Mouse (Mus musculus): ENCODE results near the gene Slc35c2. TPM values are rescaled to one million over a fixed set of nuclear protein-coding genes. Genes with fewer than 3 reads are reported as not detected.
A peak's percentile ranks its signal among the peaks of the same experiment; 100 is the strongest.

Gene Slc35c2
- total RNA-seq, 4 experiments from 2014 or later: 56.7 to 62.1 (median 58.3) TPM

GRCm38 (mm10) chr2:165238416-165239145, 49.1 kb downstream of the Slc35c2 start:
- peak; percentile 17 for DNase-seq

- DNase-seq: peak; percentile 29
These were observed 52.9 kb downstream of the Slc35c2 start, which contains the start of gene Cdh22 for GRCm38 (mm10) chr2:165234613-165235291. TSS of gene Cdh22 (minus strand) at chr2:165234853.

DNA sequence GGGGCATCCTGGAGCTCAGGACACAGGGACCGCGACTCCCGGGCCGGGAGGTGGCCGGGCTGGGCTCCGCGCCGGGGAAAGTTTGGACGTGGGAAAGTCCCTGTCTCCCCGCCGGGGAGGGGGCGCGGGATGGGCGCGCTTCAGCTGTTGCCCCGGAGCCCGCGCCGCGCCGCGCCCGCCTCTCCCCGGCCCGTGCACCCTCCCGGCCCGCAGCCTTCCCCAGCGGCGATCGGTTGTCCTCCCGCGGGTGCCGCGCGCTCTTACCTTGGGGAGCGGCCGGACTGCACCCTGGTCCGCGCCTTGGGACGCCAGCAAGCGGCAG, 53.4 kb downstream of the Slc35c2 start:
- DNase-seq: no peak

- peak; percentile 24 for DNase-seq
These were observed 54.0 kb downstream of the Slc35c2 start for GRCm38 (mm10) chr2:165233491-165234290.

DNA sequence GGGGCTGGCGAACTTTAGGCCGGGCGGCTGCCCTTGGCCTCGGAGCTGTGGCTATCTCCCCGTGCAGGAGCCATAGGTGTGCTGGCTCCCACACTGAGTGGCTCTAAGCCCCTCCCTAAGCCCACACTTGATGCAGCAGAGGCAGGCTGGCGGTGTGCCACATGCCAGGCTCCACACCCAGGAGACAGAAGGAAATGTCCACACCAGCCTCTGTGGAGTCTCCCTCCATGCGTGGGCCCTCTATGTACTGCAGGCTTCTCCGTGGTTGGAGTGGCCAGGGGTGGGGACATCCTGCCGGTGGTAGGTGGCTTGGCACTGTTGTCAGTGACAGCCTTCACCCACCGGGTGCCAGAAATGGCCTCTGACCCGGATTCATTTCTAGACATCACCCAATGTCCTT, 58.6 kb downstream of the Slc35c2 start:
- no peak for DNase-seq

Other genes with a start within 250 kb of the Slc35c2 start
- 1 to 10 TPM; 2.3 to 4.9 (median 3.3) TPM for gene Cd40, start 232.2 kb downstream of the Slc35c2 start, total RNA-seq (2022)
- gene 1700025C18Rik, start 197.1 kb downstream of the Slc35c2 start, total RNA-seq (2022): not detected
- 1 to 10 TPM; 1.8 to 3.5 (median 2.5) TPM for gene Cdh22, start 53.0 kb downstream of the Slc35c2 start, total RNA-seq (2022)
- gene Elmo2, start 38.6 kb upstream of the Slc35c2 start, total RNA-seq (2022): 10 to 100 TPM; 22.8 to 36.2 (median 31.4) TPM
- not detected for gene Zfp663, start 80.9 kb upstream of the Slc35c2 start, total RNA-seq (2022)
- 1 to 10 TPM; 5.3 to 7.5 (median 6.3) TPM for gene Zfp334, start 100.4 kb upstream of the Slc35c2 start, total RNA-seq (2022)
- gene Ocstamp, start 112.5 kb upstream of the Slc35c2 start, total RNA-seq (2022): under 1 TPM; 0.14 to 0.17 (median 0.16) TPM
- 1 to 10 TPM; 1.1 to 1.5 (median 1.4) TPM for gene Slc13a3, start 185.4 kb upstream of the Slc35c2 start, total RNA-seq (2022)
- gene Trp53rka, start 205.5 kb upstream of the Slc35c2 start, total RNA-seq (2022): 10 to 100 TPM; 12.5 to 17.3 (median 14.7) TPM
- gene Slc2a10, start 215.9 kb upstream of the Slc35c2 start, total RNA-seq (2022): 1 to 10 TPM in 1 of 4 experiments, under 1 TPM in 3; 0.58 to 2.1 (median 0.74) TPM

All from adrenal gland, adult 8-10 months (tissue).